Mouse (Mus musculus): ENCODE results near the gene Errfi1. TPM values are rescaled to one million over a fixed set of nuclear protein-coding genes. Genes with fewer than 3 reads are reported as not detected.

Gene Errfi1
- polyA plus RNA-seq, 1 experiment from 2014 or later = 10.7 TPM

DNA sequence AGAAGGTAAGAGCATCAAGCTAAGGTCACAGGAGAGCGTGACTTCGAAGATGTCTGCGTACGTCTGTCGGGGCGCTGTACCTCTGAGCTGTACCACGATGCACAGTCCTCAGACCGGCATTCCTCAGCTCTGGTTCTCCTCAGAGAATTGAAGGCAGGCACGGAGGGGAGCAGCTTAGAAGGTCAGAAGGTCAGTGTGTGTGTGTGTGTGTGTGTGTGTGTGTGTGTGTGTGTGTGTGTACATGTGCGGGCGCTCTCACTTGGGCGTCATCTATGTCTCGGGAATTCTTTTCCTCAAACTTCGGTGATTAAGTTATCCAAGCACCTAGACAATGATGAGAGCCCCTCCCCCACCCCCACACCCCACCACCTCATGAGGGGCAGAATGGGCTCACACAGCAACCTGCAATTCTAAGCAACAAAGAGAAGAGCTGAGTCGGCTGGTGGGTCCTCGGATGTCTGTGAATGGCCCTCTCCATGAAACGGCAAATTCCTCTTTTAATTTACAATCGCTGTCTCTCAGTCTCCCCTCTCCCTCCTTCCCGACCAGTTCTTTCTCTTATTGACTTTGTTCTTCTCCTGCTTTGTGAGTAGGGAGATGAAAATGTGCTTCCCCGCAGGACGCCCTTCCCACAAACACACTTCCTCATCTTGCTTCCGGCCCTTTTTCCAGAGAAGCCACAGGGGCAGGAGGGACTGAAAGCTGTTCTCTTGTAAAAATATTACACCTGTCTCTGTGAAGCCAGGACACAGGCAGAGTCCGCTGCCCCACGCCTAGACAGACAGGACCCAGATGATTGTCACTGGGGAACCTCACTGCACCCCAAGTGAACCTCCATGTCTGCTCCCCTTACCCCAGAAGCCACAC, 29.9 kb upstream of the Errfi1 start:
- Histone ChIP-seq H3K4me2 (no peak overlapping the region), H3K9ac (no peak overlapping the region), H3K27me3 (0 out of 2 replicates have a peak, but pooled peaks cover 2% of the 10 kb centered on the region), H3K27ac (no peak overlapping the region), H3K9me3 (replicated peaks) (no peaks in the 10 kb centered on the region), H3K4me3 (no peak overlapping the region), H3K4me1 (replicated peaks) (peaks cover 25% of the 10 kb centered on the region), H3K36me3 (no peaks in the 10 kb centered on the region)
- WGBS = 62% methylated on average over 24 of the region's 24 CpGs
- ATAC-seq (replicated peaks; ENCODE audit: insufficient number of reproducible peaks, insufficient read depth, low FRiP score, low read depth) = no peak

- H3K27me3 ChIP-seq = 0 out of 2 replicates have a peak, but pooled peaks cover 2% of the 10 kb centered on the region
- H3K9ac ChIP-seq = no peak overlapping the region
- H3K27ac ChIP-seq = 0 out of 2 replicates have a peak overlapping the region, but pooled peaks have one; percentile 36
- no peaks in the 10 kb centered on the region for H3K9me3 ChIP-seq (replicated peaks)
- no peaks in the 10 kb centered on the region for H3K36me3 ChIP-seq
- peaks cover 23% of the 10 kb centered on the region for H3K4me1 ChIP-seq (replicated peaks)
- no peak overlapping the region for H3K4me3 ChIP-seq
- no peak for ATAC-seq (replicated peaks; ENCODE audit: insufficient number of reproducible peaks, insufficient read depth, low FRiP score, low read depth)
- H3K4me2 ChIP-seq = no peak overlapping the region
- WGBS = 51% methylated on average over 6 of the region's 6 CpGs
Measured at GRCm38 (mm10) chr4:150824877-150825276, 28.8 kb upstream of the Errfi1 start.

DNA sequence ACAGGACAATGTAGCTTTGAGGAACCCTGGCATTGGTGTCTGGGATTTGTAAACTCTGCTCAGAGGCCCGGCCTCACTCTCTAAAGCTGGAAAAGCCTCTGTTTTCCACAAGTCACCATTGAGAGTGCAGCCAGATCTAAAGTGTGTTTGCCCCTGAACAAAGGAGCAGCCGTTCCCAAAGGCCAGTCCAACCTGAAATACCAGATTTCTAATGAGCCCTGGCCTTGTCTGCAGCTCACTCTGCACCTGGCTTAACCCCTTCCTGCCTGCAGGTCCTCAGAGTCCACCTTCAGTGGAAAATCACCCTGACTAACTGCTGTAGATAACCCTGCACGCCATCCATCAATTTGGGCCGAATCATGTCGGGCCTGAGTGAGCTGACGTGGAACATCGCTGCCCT, 28.2 kb upstream of the Errfi1 start:
- H3K4me3 ChIP-seq = no peak overlapping the region
- 42% methylated on average over 7 of the region's 7 CpGs for WGBS
- ATAC-seq (replicated peaks; ENCODE audit: insufficient number of reproducible peaks, insufficient read depth, low FRiP score, low read depth) = no peak
- H3K27me3 ChIP-seq = 0 out of 2 replicates have a peak, but pooled peaks cover 2% of the 10 kb centered on the region
- no peaks in the 10 kb centered on the region for H3K36me3 ChIP-seq
- 0 out of 2 replicates have a peak overlapping the region, but pooled peaks have one; percentile 36 for H3K27ac ChIP-seq
- H3K9me3 ChIP-seq (replicated peaks) = no peaks in the 10 kb centered on the region
- no peak overlapping the region for H3K4me2 ChIP-seq
- H3K4me1 ChIP-seq (replicated peaks) = peaks cover 23% of the 10 kb centered on the region
- no peak overlapping the region for H3K9ac ChIP-seq

- no peak overlapping the region for H3K27ac ChIP-seq
- no peak overlapping the region for H3K4me2 ChIP-seq
- no peak overlapping the region for H3K9ac ChIP-seq
- H3K4me3 ChIP-seq = no peak overlapping the region
- no peak for ATAC-seq (replicated peaks; ENCODE audit: insufficient number of reproducible peaks, insufficient read depth, low FRiP score, low read depth)
- H3K27me3 ChIP-seq = no peaks in the 10 kb centered on the region
- no peaks in the 10 kb centered on the region; the same call in 1 of the 2 replicates for H3K4me1 ChIP-seq (replicated peaks)
- 46% methylated on average over 3 of the region's 3 CpGs for WGBS
- no peaks in the 10 kb centered on the region for H3K9me3 ChIP-seq (replicated peaks)
- H3K36me3 ChIP-seq = no peaks in the 10 kb centered on the region
Measured at GRCm38 (mm10) chr4:150831321-150831720, 22.4 kb upstream of the Errfi1 start.

DNA sequence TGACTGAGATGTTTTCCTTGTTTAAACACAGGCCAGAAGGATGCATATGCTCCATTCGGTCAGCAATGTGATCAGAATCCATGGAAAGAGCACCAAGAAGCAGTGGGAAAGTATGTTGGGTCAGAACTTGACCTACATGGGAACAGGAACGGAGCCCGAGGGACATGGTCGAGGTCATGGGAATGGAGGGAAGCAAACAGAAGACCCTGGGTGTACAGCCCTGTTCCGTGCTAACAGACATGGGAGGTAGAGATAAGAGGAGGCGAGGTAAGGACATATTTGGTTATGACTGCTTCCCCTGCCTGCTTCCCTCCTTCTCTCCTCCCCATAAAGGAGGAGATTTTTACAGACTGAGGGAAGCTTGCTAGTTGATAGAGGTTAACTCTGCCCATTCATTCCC, 21.8 kb upstream of the Errfi1 start:
- Histone ChIP-seq H3K4me3 (no peak overlapping the region), H3K9ac (no peak overlapping the region), H3K36me3 (no peaks in the 10 kb centered on the region), H3K4me1 (replicated peaks) (no peaks in the 10 kb centered on the region; the same call in 1 of the 2 replicates), H3K27ac (no peak overlapping the region), H3K9me3 (replicated peaks) (no peaks in the 10 kb centered on the region), H3K4me2 (no peak overlapping the region), H3K27me3 (no peaks in the 10 kb centered on the region)
- WGBS = 57% methylated on average over 6 of the region's 6 CpGs
- ATAC-seq (replicated peaks; ENCODE audit: insufficient number of reproducible peaks, insufficient read depth, low FRiP score, low read depth) = no peak

DNA sequence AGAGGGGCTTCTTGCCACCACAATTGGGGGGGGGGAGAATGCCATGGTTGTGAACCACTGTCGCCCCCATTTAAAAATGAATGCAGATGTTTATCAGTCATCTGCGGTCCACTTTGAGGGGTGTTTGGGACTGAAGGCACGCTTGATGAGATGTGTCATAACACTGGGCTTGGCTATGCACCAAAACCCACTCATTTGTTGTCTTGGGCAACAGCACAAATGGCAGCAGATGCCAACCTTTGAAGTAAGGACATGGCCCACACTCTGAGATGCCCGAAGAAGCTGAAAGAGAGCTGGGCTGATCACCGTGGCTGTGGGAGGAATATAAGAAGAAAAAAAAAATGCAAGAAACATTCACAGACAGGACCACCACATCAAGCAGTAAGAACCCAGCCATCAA, 18.6 kb upstream of the Errfi1 start:
- 83% methylated on average over 5 of the region's 5 CpGs for WGBS
- Histone ChIP-seq H3K4me2 (no peak overlapping the region), H3K9ac (no peak overlapping the region), H3K36me3 (no peaks in the 10 kb centered on the region), H3K4me1 (replicated peaks) (peaks cover 2% of the 10 kb centered on the region; the same call in 1 of the 2 replicates), H3K27me3 (no peaks in the 10 kb centered on the region), H3K9me3 (replicated peaks) (no peaks in the 10 kb centered on the region), H3K4me3 (no peak overlapping the region), H3K27ac (no peak overlapping the region)
- no peak for ATAC-seq (replicated peaks; ENCODE audit: insufficient number of reproducible peaks, insufficient read depth, low FRiP score, low read depth)

- H3K4me2 ChIP-seq = no peak overlapping the region
- H3K27me3 ChIP-seq = no peaks in the 10 kb centered on the region
- no peaks in the 10 kb centered on the region for H3K9me3 ChIP-seq (replicated peaks)
- H3K9ac ChIP-seq = no peak overlapping the region
- H3K4me3 ChIP-seq = no peak overlapping the region
- H3K27ac ChIP-seq = no peak overlapping the region
- no peak for ATAC-seq (replicated peaks; ENCODE audit: insufficient number of reproducible peaks, insufficient read depth, low FRiP score, low read depth)
- whole genome bisulfite sequencing = 84% methylated on average over 13 of the region's 13 CpGs
- no peaks in the 10 kb centered on the region for H3K36me3 ChIP-seq
- peaks cover 2% of the 10 kb centered on the region; the same call in 1 of the 2 replicates for H3K4me1 ChIP-seq (replicated peaks)
Measured at GRCm38 (mm10) chr4:150836258-150836657, 17.5 kb upstream of the Errfi1 start.

- Histone ChIP-seq H3K9ac (no peak overlapping the region), H3K4me2 (no peak overlapping the region), H3K9me3 (replicated peaks) (no peaks in the 10 kb centered on the region), H3K27me3 (no peaks in the 10 kb centered on the region), H3K4me1 (replicated peaks) (0 out of 2 replicates have a peak, but pooled peaks cover 2% of the 10 kb centered on the region), H3K36me3 (no peaks in the 10 kb centered on the region), H3K4me3 (no peak overlapping the region), H3K27ac (no peak overlapping the region)
- 82% methylated on average over 12 of the region's 12 CpGs for WGBS
- no peak for ATAC-seq (replicated peaks; ENCODE audit: insufficient number of reproducible peaks, insufficient read depth, low FRiP score, low read depth)
Measured at GRCm38 (mm10) chr4:150836961-150837360, 16.8 kb upstream of the Errfi1 start.

GRCm38 (mm10) chr4:150837458-150837857, 16.3 kb upstream of the Errfi1 start:
- H3K4me2 ChIP-seq = no peak overlapping the region
- ATAC-seq (replicated peaks; ENCODE audit: insufficient number of reproducible peaks, insufficient read depth, low FRiP score, low read depth) = no peak
- H3K4me1 ChIP-seq (replicated peaks) = 0 out of 2 replicates have a peak, but pooled peaks cover 2% of the 10 kb centered on the region
- no peak overlapping the region for H3K4me3 ChIP-seq
- no peaks in the 10 kb centered on the region for H3K9me3 ChIP-seq (replicated peaks)
- no peaks in the 10 kb centered on the region for H3K36me3 ChIP-seq
- no peak overlapping the region for H3K27ac ChIP-seq
- no peak overlapping the region for H3K9ac ChIP-seq
- 63% methylated on average over 6 of the region's 6 CpGs for WGBS
- no peaks in the 10 kb centered on the region for H3K27me3 ChIP-seq

DNA sequence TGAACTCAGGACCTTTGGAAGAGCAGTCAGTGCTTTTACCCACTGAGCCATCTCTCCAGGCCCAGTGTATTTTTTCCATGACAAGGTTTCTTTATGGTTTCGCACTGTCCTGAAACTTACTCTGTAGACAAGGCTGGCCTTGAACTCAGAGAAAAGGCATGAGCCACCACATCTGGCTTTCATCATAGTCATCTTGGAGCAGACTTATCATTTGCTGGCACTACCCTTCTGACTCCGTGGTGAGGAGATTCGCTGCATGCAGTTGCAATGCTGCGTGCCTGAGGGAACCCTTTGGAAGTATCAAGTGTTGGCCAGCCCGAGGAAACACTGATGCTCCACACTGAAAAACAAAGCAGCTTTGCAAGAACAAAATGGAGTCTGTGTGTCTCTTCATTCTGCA, 11.7 kb upstream of the Errfi1 start:
- 58% methylated on average over 5 of the region's 5 CpGs for WGBS
- H3K27me3 ChIP-seq = no peaks in the 10 kb centered on the region
- no peak overlapping the region for H3K27ac ChIP-seq
- no peaks in the 10 kb centered on the region for H3K36me3 ChIP-seq
- H3K9me3 ChIP-seq (replicated peaks) = no peaks in the 10 kb centered on the region
- ATAC-seq (replicated peaks; ENCODE audit: insufficient number of reproducible peaks, insufficient read depth, low FRiP score, low read depth) = no peak
- no peak overlapping the region for H3K4me3 ChIP-seq
- H3K9ac ChIP-seq = no peak overlapping the region
- H3K4me1 ChIP-seq (replicated peaks) = peaks cover 5% of the 10 kb centered on the region
- no peak overlapping the region for H3K4me2 ChIP-seq

GRCm38 (mm10) chr4:150843181-150843580, 10.5 kb upstream of the Errfi1 start:
- Histone ChIP-seq H3K4me2 (no peak overlapping the region), H3K27ac (no peak overlapping the region), H3K9me3 (replicated peaks) (no peaks in the 10 kb centered on the region), H3K9ac (no peak overlapping the region), H3K4me1 (replicated peaks) (peaks cover 3% of the 10 kb centered on the region), H3K4me3 (no peak overlapping the region), H3K27me3 (no peaks in the 10 kb centered on the region), H3K36me3 (no peaks in the 10 kb centered on the region)
- WGBS = 72% methylated on average over 7 of the region's 7 CpGs
- no peak for ATAC-seq (replicated peaks; ENCODE audit: insufficient number of reproducible peaks, insufficient read depth, low FRiP score, low read depth)

DNA sequence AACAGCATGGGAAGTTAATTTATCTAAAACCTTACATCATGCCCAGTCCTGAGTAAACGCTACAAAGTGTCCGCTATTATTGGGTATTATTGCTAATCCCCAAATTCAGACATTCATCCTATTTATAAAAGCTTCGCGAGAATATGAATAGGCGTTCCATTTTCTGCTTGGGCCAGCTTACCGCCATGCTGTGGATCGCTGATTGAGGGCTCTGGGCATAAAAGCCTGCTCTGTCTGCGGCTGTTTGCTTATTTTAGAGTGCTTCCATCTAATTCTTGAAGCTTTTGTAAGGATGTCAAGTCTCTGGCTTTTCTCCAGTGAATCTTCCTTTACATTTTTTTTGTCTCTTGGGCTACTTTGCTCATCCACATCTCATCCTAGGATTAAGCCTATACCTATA, 7.4 kb upstream of the Errfi1 start:
- H3K27me3 ChIP-seq = no peaks in the 10 kb centered on the region
- peaks cover 3% of the 10 kb centered on the region for H3K4me1 ChIP-seq (replicated peaks)
- WGBS = 85% methylated on average over 8 of the region's 8 CpGs
- H3K9ac ChIP-seq = no peak overlapping the region
- no peak overlapping the region for H3K27ac ChIP-seq
- no peak overlapping the region for H3K4me2 ChIP-seq
- ATAC-seq (replicated peaks; ENCODE audit: insufficient number of reproducible peaks, insufficient read depth, low FRiP score, low read depth) = no peak
- H3K9me3 ChIP-seq (replicated peaks) = no peaks in the 10 kb centered on the region
- H3K4me3 ChIP-seq = no peak overlapping the region
- no peaks in the 10 kb centered on the region for H3K36me3 ChIP-seq
